Mouse (Mus musculus): Measurements from ENCODE around the gene Sgo1. TPM values are rescaled to one million over a fixed set of nuclear protein-coding genes. Genes with fewer than 3 reads are reported as not detected.

Sgo1 gene
- polyA plus RNA-seq, 1 experiment from 2014 or later, result 24.6 TPM

- Histone ChIP-seq H3K27ac (replicated peaks) (no peak overlapping the region), H3K36me3 (peaks cover 31% of the 10 kb centered on the region), H3K4me2 (replicated peaks) (no peak overlapping the region), H3K9me3 (replicated peaks) (no peaks in the 10 kb centered on the region), H3K4me1 (no peaks in the 10 kb centered on the region), H3K4me3 (replicated peaks) (no peak overlapping the region), H3K27me3 (no peaks in the 10 kb centered on the region), H3K9ac (no peak overlapping the region)
- ATAC-seq (ENCODE audit: insufficient number of reproducible peaks, low FRiP score, low TSS enrichment, low read depth), result no peak
- WGBS, result 68% methylated on average over 2 of the region's 2 CpGs
These were observed 38.9 kb downstream of the Sgo1 start for GRCm38 (mm10) chr17:53650251-53650661.

- ATAC-seq (ENCODE audit: insufficient number of reproducible peaks, low FRiP score, low TSS enrichment, low read depth), result no peak
- H3K27ac ChIP-seq (replicated peaks), result no peak overlapping the region
- WGBS, result 85% methylated on average over 4 of the region's 4 CpGs
- no peaks in the 10 kb centered on the region for H3K4me1 ChIP-seq
- no peaks in the 10 kb centered on the region for H3K9me3 ChIP-seq (replicated peaks)
- H3K4me2 ChIP-seq (replicated peaks), result no peak overlapping the region
- H3K36me3 ChIP-seq, result peaks cover 51% of the 10 kb centered on the region
- no peaks in the 10 kb centered on the region for H3K27me3 ChIP-seq
- no peak overlapping the region for H3K9ac ChIP-seq
- no peak overlapping the region for H3K4me3 ChIP-seq (replicated peaks)
These were observed 45.8 kb downstream of the Sgo1 start for GRCm38 (mm10) chr17:53643360-53643759.

- ATAC-seq (ENCODE audit: insufficient number of reproducible peaks, low FRiP score, low TSS enrichment, low read depth), result no peak
- H3K27me3 ChIP-seq, result no peaks in the 10 kb centered on the region
These were observed 57.8 kb downstream of the Sgo1 start for GRCm38 (mm10) chr17:53631344-53631743.

GRCm38 (mm10) chr17:53628131-53628530, 61.0 kb downstream of the Sgo1 start:
- 67% methylated on average over 5 of the region's 5 CpGs for WGBS
- H3K9me3 ChIP-seq (replicated peaks), result no peaks in the 10 kb centered on the region
- no peak overlapping the region for H3K4me2 ChIP-seq (replicated peaks)
- peaks cover 12% of the 10 kb centered on the region for H3K36me3 ChIP-seq
- H3K4me3 ChIP-seq (replicated peaks), result no peak overlapping the region
- ATAC-seq (ENCODE audit: insufficient number of reproducible peaks, low FRiP score, low TSS enrichment, low read depth), result no peak
- H3K27ac ChIP-seq (replicated peaks), result no peak overlapping the region
- H3K9ac ChIP-seq, result no peak overlapping the region
- no peaks in the 10 kb centered on the region for H3K4me1 ChIP-seq
- no peaks in the 10 kb centered on the region for H3K27me3 ChIP-seq

More at GRCm38 (mm10) chr17:53631344-53631743, 57.8 kb downstream of the Sgo1 start:
- Histone ChIP-seq H3K9me3 (replicated peaks) (no peaks in the 10 kb centered on the region), H3K4me2 (replicated peaks) (no peak overlapping the region), H3K4me3 (replicated peaks) (no peak overlapping the region), H3K9ac (no peak overlapping the region), H3K4me1 (no peaks in the 10 kb centered on the region), H3K27ac (replicated peaks) (no peak overlapping the region), H3K36me3 (peaks cover 6% of the 10 kb centered on the region; the same call in 1 of the 2 replicates)

GRCm38 (mm10) chr17:53627497-53627896, 61.6 kb downstream of the Sgo1 start:
- no peak overlapping the region for H3K4me2 ChIP-seq (replicated peaks)
- no peak overlapping the region for H3K4me3 ChIP-seq (replicated peaks)
- H3K27me3 ChIP-seq, result no peaks in the 10 kb centered on the region
- H3K4me1 ChIP-seq, result no peaks in the 10 kb centered on the region
- no peak for ATAC-seq (ENCODE audit: insufficient number of reproducible peaks, low FRiP score, low TSS enrichment, low read depth)
- H3K36me3 ChIP-seq, result peaks cover 12% of the 10 kb centered on the region
- WGBS, result 83% methylated on average over 4 of the region's 4 CpGs
- H3K9ac ChIP-seq, result no peak overlapping the region
- H3K27ac ChIP-seq (replicated peaks), result no peak overlapping the region
- no peaks in the 10 kb centered on the region for H3K9me3 ChIP-seq (replicated peaks)

- Histone ChIP-seq H3K9me3 (replicated peaks) (no peaks in the 10 kb centered on the region), H3K9ac (no peak overlapping the region), H3K36me3 (peaks cover 12% of the 10 kb centered on the region), H3K27me3 (no peaks in the 10 kb centered on the region), H3K4me3 (replicated peaks) (no peak overlapping the region), H3K4me2 (replicated peaks) (no peak overlapping the region), H3K4me1 (no peaks in the 10 kb centered on the region), H3K27ac (replicated peaks) (no peak overlapping the region)
- 83% methylated on average over 3 of the region's 3 CpGs for WGBS
- ATAC-seq (ENCODE audit: insufficient number of reproducible peaks, low FRiP score, low TSS enrichment, low read depth), result no peak
These were observed 63.0 kb downstream of the Sgo1 start for GRCm38 (mm10) chr17:53626160-53626559.

Other genes with a start within 250 kb of the Sgo1 start
- gene Efhb, start 226.0 kb downstream of the Sgo1 start, polyA plus RNA-seq (2015; fragmentation: Nextera tagmentation; extraction: Ambion mirVana), result 1.4 and 1.6 TPM in 2 replicates
- 86.6 and 86.7 TPM in 2 replicates for gene Rab5a, start 210.1 kb downstream of the Sgo1 start, polyA plus RNA-seq (2015; fragmentation: Nextera tagmentation; extraction: Ambion mirVana)
- 0.18 and 0.43 TPM in 2 replicates for gene Pp2d1, start 149.9 kb downstream of the Sgo1 start, polyA plus RNA-seq (2015; fragmentation: Nextera tagmentation; extraction: Ambion mirVana)
- 6.9 and 7.0 TPM in 2 replicates for gene Kat2b, start 122.5 kb downstream of the Sgo1 start, polyA plus RNA-seq (2015; fragmentation: Nextera tagmentation; extraction: Ambion mirVana)
- gene Sult1c2, start 157.0 kb upstream of the Sgo1 start, polyA plus RNA-seq (2015; fragmentation: Nextera tagmentation; extraction: Ambion mirVana), result not detected in 2 replicates

Measured in embryonic facial prominence, embryonic 15.5 days (tissue).